Mouse (Mus musculus) cerebellum, adult 11 months (tissue): ENCODE results near the gene Smap2.
A peak's percentile ranks its signal among the peaks of the same experiment; 100 is the strongest.

Experiments used
- DNase-seq: peaks from one replicate; pipeline ENCODE4 v3.0.0; 2022

Gene Smap2

GRCm38 (mm10) chr4:120974711-120975427 is 42.2 kb downstream of the Smap2 start:
- peak; percentile 34 for DNase-seq

- DNase-seq = no peak
Measured at GRCm38 (mm10) chr4:120971842-120972241, 45.2 kb downstream of the Smap2 start.

GRCm38 (mm10) chr4:120969382-120970146 is 47.5 kb downstream of the Smap2 start:
- DNase-seq = no peak

GRCm38 (mm10) chr4:120968486-120968885 is 48.6 kb downstream of the Smap2 start:
- DNase-seq = no peak

- no peak for DNase-seq
Measured at GRCm38 (mm10) chr4:120955586-120955985, 61.5 kb downstream of the Smap2 start.

- no peak for DNase-seq
Measured at GRCm38 (mm10) chr4:120953667-120954066, 63.4 kb downstream of the Smap2 start.

- DNase-seq = no peak
Measured at GRCm38 (mm10) chr4:120953038-120953437, 64.0 kb downstream of the Smap2 start.

- no peak for DNase-seq
Measured at GRCm38 (mm10) chr4:120952163-120952562, 64.9 kb downstream of the Smap2 start.

- peak; percentile 86 for DNase-seq
Measured at GRCm38 (mm10) chr4:120951428-120951973, 65.5 kb downstream of the Smap2 start, which contains the start of gene Zfp69. Gene Zfp69, minus strand, starts transcription at chr4:120951699.

GRCm38 (mm10) chr4:120950763-120951427 is 66.2 kb downstream of the Smap2 start:
- DNase-seq = no peak

GRCm38 (mm10) chr4:120948938-120949337 is 68.1 kb downstream of the Smap2 start:
- DNase-seq = no peak

GRCm38 (mm10) chr4:120935006-120935405 is 82.0 kb downstream of the Smap2 start:
- no peak for DNase-seq

GRCm38 (mm10) chr4:120930736-120931135 is 86.3 kb downstream of the Smap2 start:
- no peak for DNase-seq

- DNase-seq = no peak
Measured at GRCm38 (mm10) chr4:120928686-120929085, 88.4 kb downstream of the Smap2 start.

- peak; percentile 27 for DNase-seq
Measured at GRCm38 (mm10) chr4:120925386-120925785, 91.7 kb downstream of the Smap2 start.

GRCm38 (mm10) chr4:120924554-120925299 is 92.3 kb downstream of the Smap2 start, which contains the start of gene Exo5:
Gene Exo5, minus strand, starts transcription at chr4:120925017.
- DNase-seq = peak; percentile 72

GRCm38 (mm10) chr4:120921461-120921860 is 95.6 kb downstream of the Smap2 start:
- no peak for DNase-seq
